Mouse (Mus musculus): ENCODE measurements at regions not wholly inside any gene's neighbourhood (a gene's known extent, or its start where the extent isn't known, plus 50 kb on each side); places are given as distances from the start of the nearest gene placed in this dataset.

- H3K9me3 ChIP-seq = no peaks in the 10 kb centered on the region
These were observed 89.8 kb upstream of the Ntrk2 start for GRCm38 (mm10) chr13:58716584-58716983.

GRCm38 (mm10) chr13:58730500-58731105 is 75.8 kb upstream of the Ntrk2 start:
- Histone ChIP-seq H3K9me3 (no peaks in the 10 kb centered on the region), H3K4me2 (no peak overlapping the region), H3K4me1 (replicated peaks) (peaks cover 10% of the 10 kb centered on the region), H3K4me3 (no peak overlapping the region), H3K27ac (replicated peaks) (no peak overlapping the region), H3K9ac (no peak overlapping the region), H3K27me3 (no peaks in the 10 kb centered on the region), H3K36me3 (no peaks in the 10 kb centered on the region)
- 15% methylated on average over 6 of the region's 6 CpGs for WGBS
- 0 out of 2 replicates have a peak, but pooled peaks have one; percentile 38 for ATAC-seq (ENCODE audit: low FRiP score, low read depth)

More at GRCm38 (mm10) chr13:58716584-58716983, 89.8 kb upstream of the Ntrk2 start:
- no peaks in the 10 kb centered on the region for H3K4me1 ChIP-seq (replicated peaks)
- H3K27ac ChIP-seq (replicated peaks) = no peak overlapping the region
- H3K36me3 ChIP-seq = no peaks in the 10 kb centered on the region
- H3K27me3 ChIP-seq = no peaks in the 10 kb centered on the region
- H3K4me3 ChIP-seq = no peak overlapping the region
- H3K9ac ChIP-seq = no peak overlapping the region
- no peak for ATAC-seq (ENCODE audit: low FRiP score, low read depth)
- H3K4me2 ChIP-seq = no peak overlapping the region
- 84% methylated on average over 1 of the region's 1 CpGs for WGBS

- H3K27me3 ChIP-seq = no peaks in the 10 kb centered on the region
- no peak overlapping the region for H3K4me3 ChIP-seq
- no peak overlapping the region for H3K4me2 ChIP-seq
- peaks cover 10% of the 10 kb centered on the region for H3K4me1 ChIP-seq (replicated peaks)
- ATAC-seq (ENCODE audit: low FRiP score, low read depth) = no peak
- 85% methylated on average over 3 of the region's 3 CpGs for WGBS
- H3K9ac ChIP-seq = no peak overlapping the region
- H3K36me3 ChIP-seq = no peaks in the 10 kb centered on the region
- no peak overlapping the region for H3K27ac ChIP-seq (replicated peaks)
- H3K9me3 ChIP-seq = no peaks in the 10 kb centered on the region
These were observed 73.6 kb upstream of the Ntrk2 start for GRCm38 (mm10) chr13:58732776-58733175.

DNA sequence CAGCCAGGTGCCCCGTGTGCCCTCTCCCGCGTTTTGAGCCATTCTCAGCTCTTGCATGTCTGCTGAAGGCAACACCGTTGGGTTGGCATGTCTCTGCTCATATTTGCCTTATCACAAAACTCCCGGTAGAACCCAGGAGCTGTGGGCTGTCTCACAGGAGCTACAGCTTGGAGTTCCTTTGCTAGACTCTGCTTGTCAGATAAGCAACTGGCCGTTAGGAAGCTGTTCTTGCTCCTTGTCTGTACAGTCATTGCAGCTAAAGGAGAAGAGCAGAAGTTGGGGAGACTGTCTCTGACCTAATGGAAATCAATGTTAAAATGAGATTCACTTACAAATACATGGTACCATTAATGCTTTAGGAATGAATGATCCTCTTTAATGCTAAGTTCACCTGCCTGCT is 72.8 kb upstream of the Ntrk2 start:
- WGBS = 95% methylated on average over 6 of the region's 6 CpGs
- Histone ChIP-seq H3K4me2 (no peak overlapping the region), H3K27me3 (no peaks in the 10 kb centered on the region), H3K4me1 (replicated peaks) (peaks cover 10% of the 10 kb centered on the region), H3K9ac (no peak overlapping the region), H3K36me3 (no peaks in the 10 kb centered on the region), H3K27ac (replicated peaks) (no peak overlapping the region), H3K9me3 (no peaks in the 10 kb centered on the region), H3K4me3 (no peak overlapping the region)
- ATAC-seq (ENCODE audit: low FRiP score, low read depth) = no peak

DNA sequence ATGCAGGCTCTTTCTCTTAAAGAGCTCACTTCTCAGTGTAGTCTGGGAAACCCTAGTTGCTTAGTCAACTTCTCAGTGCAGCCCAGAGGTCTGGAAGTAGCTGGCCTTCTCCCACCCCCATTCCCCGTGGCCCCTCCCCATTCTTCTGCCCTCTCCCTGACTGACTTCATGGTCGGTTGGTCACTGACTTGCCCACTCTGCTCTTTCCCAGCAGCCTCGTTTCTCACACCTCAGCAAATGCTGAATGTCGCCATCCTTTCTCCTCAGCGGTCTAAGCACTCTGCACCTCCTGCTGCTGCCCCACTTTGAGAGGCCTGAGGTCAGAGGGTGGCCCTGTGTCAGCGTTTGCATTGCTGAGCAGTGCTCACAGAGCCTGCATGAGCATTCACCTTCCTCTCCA is 70.8 kb upstream of the Ntrk2 start:
- no peak for ATAC-seq (ENCODE audit: low FRiP score, low read depth)
- no peak overlapping the region for H3K4me3 ChIP-seq
- no peaks in the 10 kb centered on the region for H3K36me3 ChIP-seq
- H3K9me3 ChIP-seq = no peaks in the 10 kb centered on the region
- H3K9ac ChIP-seq = no peak overlapping the region
- no peak overlapping the region for H3K27ac ChIP-seq (replicated peaks)
- H3K4me2 ChIP-seq = no peak overlapping the region
- 17% methylated on average over 6 of the region's 6 CpGs for WGBS
- peaks cover 4% of the 10 kb centered on the region for H3K4me1 ChIP-seq (replicated peaks)
- no peaks in the 10 kb centered on the region for H3K27me3 ChIP-seq

DNA sequence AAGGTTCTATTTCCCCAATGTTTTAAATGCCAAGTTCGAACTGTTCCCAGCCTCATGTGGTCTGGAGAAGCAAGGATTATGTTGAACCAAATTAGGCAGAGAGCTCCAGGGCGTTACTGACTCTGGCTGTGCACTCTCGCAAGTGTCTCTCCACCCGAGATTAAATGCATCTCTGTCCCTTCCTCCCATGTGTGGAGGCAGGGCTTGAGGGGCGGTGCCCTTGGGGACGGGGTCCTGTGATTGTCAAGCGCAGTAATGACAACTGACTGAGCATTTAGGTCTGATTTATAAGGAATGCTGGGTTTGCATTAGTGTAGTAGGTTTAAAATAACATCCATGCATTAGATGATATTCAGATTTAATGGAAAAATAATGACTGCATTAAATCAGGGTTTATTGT is 65.6 kb upstream of the Ntrk2 start:
- H3K27ac ChIP-seq (replicated peaks) = no peak overlapping the region; the same call in 1 of the 2 replicates
- WGBS = 57% methylated on average over 7 of the region's 7 CpGs
- ATAC-seq (ENCODE audit: low FRiP score, low read depth) = no peak; the same call in 1 of the 2 replicates

DNA sequence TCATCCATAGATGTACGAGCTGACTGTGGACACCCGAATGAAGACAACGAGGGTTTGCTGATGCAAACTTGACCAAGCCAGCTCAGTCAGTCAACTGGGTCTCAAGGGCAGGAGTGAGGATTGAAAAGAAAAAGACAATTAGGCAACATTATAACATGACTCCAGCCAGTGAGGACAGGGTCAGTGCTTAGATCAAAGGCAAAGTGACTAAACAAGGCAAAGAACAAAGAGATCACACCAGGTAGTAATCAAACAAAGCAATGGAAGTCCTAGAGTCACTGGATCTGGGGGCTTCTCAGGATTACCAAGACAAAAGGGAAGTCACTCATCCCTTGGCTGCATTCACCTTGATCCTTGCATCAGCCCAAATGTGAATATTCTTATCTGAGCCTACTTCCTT is 60.3 kb upstream of the Ntrk2 start:
- Histone ChIP-seq H3K27me3 (no peaks in the 10 kb centered on the region), H3K4me3 (no peak overlapping the region), H3K9ac (no peak overlapping the region), H3K4me2 (no peak overlapping the region), H3K4me1 (replicated peaks) (no peaks in the 10 kb centered on the region), H3K9me3 (no peaks in the 10 kb centered on the region), H3K27ac (replicated peaks) (no peak overlapping the region), H3K36me3 (no peaks in the 10 kb centered on the region)
- 84% methylated on average over 3 of the region's 3 CpGs for WGBS
- ATAC-seq (ENCODE audit: low FRiP score, low read depth) = no peak

More for the DNA sequence above, 65.6 kb upstream of the Ntrk2 start:
- H3K4me3 ChIP-seq = no peak overlapping the region
- H3K36me3 ChIP-seq = no peaks in the 10 kb centered on the region
- H3K4me2 ChIP-seq = no peak overlapping the region
- no peak overlapping the region for H3K9ac ChIP-seq
- no peaks in the 10 kb centered on the region for H3K9me3 ChIP-seq
- H3K4me1 ChIP-seq (replicated peaks) = no peaks in the 10 kb centered on the region
- H3K27me3 ChIP-seq = no peaks in the 10 kb centered on the region

- no peak for ATAC-seq (ENCODE audit: low FRiP score, low read depth)
- H3K4me3 ChIP-seq = no peak overlapping the region
- H3K36me3 ChIP-seq = no peaks in the 10 kb centered on the region
- no peaks in the 10 kb centered on the region for H3K27me3 ChIP-seq
- 93% methylated on average over 6 of the region's 6 CpGs for WGBS
- no peak overlapping the region for H3K9ac ChIP-seq
- H3K4me2 ChIP-seq = no peak overlapping the region
- no peak overlapping the region for H3K27ac ChIP-seq (replicated peaks)
- H3K9me3 ChIP-seq = no peaks in the 10 kb centered on the region
- H3K4me1 ChIP-seq (replicated peaks) = no peaks in the 10 kb centered on the region
These were observed 58.7 kb upstream of the Ntrk2 start for GRCm38 (mm10) chr13:58747685-58748084.

DNA sequence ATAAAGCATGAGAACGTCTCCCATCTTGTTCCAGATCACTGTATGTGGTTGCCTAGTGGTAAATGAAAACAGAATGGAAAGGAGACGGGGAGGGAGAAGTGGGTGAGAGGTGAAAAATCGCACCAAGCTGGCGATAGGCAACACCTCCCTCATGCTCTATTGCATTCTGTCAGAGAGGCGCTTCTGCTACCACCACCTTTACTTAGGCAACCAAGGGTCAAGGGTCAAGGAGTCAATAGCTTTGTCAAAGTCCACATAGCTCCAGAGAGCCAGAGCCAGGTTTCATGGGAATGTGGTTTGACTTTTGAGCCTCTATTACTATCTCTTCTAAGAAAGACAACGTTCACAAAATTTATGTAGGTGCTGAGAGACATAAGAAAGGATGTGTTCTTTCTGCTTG is 50.2 kb upstream of the Ntrk2 start:
- H3K27ac ChIP-seq (replicated peaks) = no peak overlapping the region
- H3K9me3 ChIP-seq = no peaks in the 10 kb centered on the region
- H3K4me2 ChIP-seq = no peak overlapping the region
- H3K27me3 ChIP-seq = no peaks in the 10 kb centered on the region
- WGBS = 64% methylated on average over 6 of the region's 6 CpGs
- no peak for ATAC-seq (ENCODE audit: low FRiP score, low read depth)
- H3K4me3 ChIP-seq = no peak overlapping the region
- H3K4me1 ChIP-seq (replicated peaks) = no peaks in the 10 kb centered on the region
- no peak overlapping the region for H3K9ac ChIP-seq
- H3K36me3 ChIP-seq = no peaks in the 10 kb centered on the region

Measured in hindbrain, embryonic 15.5 days (tissue).